Mouse (Mus musculus): ENCODE data around the gene Atp8a2. TPM values are rescaled to one million over a fixed set of nuclear protein-coding genes. Genes with fewer than 3 reads are reported as not detected.
"Not testable (repeated sequence)": the region's sequence is repeated elsewhere in the genome, so short reads cannot be mapped to it uniquely, and the experiment has no call there.

The Atp8a2 gene
- total RNA-seq, 2 experiments from 2014 or later, result 45.3 to 46.9 TPM

DNA sequence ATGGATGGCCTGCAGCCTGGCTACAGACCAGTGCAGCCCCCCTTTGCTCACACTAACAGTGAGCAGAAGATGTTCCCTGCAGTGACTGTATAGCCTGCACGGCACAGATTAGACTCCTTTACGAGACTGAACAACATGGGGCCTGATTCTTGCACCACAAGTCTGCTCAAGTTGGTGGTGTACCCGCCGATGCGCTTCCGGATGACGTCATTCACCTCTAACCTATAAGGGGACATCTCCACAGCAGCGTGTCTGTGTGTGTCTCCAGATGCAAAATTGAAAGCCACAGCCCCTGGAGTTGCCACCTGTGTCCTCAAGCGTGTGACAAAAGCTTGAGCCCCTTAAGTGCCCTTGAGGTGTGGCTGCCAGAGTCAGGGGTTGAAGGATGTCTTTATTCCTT, 566.9 kb downstream of the Atp8a2 start:
- Histone ChIP-seq H3K27ac (no peak overlapping the region), H3K4me3 (no peak overlapping the region)
- no peak for TF ChIP-seq CTCF (conservative IDR thresholded peaks at IDR 0.05)
- no peak for DNase-seq (ENCODE audit: low spot score in 2 of 2)

DNA sequence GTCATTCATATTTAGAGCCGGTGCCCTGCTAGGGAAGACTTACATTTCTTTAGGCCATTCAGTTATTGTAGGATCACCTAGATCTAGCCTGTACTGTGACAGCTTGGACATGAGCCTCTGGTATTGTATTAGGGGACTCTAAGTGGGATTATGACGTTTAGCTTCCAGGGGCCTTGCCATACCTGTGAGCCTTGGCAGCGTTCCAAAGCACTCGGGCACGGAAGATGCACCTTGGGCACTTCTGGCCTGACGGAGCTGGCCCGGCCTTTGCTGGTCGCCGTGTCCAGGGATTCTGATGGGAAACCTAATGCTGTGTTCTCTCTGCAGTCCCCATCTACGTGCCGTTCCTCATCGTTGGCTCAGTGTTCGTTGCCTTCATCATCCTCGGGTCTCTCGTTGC, 567.7 kb downstream of the Atp8a2 start:
- DNase-seq (ENCODE audit: low spot score in 2 of 2), result no peak
- no peak overlapping the region for H3K4me3 ChIP-seq

DNA sequence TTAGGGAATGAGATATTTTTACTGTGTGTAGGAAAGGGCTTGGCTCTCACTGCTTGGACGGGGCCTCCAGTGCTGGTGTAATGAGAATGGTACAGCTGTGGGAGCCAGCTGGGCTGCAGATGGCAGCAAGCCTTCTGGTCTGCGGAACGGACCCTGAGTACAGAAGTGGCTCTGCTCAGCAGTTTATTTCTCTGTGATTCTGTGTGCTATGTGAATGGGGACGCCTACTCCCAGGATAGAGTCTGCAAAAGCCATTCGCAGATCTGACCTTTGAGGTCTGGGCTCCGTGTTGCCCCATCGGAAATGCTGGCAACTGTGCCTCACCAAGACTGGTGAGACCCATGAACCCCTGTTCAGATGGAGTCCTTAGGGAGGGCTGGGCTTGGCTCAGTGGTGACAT, 569.2 kb downstream of the Atp8a2 start:
- no peak for DNase-seq (ENCODE audit: low spot score in 2 of 2)
- no peak for TF ChIP-seq CTCF (conservative IDR thresholded peaks at IDR 0.05)
- H3K27ac ChIP-seq, result no peak overlapping the region
- H3K4me3 ChIP-seq, result peak overlapping the region; percentile 4; the same call in 1 of the 2 replicates

More for the DNA sequence above, 567.7 kb downstream of the Atp8a2 start:
- no peak overlapping the region for H3K27ac ChIP-seq
- no peak for TF ChIP-seq CTCF (conservative IDR thresholded peaks at IDR 0.05)

DNA sequence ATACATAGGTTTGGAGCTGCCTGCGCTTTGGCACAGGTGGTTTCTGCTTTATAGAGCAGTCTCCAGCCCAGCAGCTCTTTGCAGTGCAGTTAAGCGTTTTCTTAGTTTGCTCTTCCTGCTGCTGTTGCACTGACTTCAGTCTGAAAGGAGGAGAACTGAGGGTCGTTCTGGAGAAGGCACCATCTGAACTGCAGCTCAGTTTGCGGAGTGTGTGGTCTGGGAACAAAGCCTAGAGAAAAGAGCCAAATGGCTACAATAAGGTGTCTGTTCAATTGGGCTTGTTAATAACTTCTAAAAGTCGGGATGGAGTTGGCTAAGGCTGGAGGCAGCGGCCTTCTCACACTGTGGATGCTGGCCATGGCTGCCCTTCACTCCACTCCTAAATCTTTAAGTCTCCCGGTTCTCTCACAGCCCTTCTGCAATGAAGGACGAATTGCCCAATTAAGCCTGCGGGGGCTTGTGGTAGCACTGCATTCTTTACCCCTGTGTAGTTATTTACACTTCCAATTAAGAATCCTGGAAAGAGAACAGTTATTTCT, 569.8 kb downstream of the Atp8a2 start:
- TF ChIP-seq CTCF (conservative IDR thresholded peaks at IDR 0.05), result no peak
- no peak for DNase-seq (ENCODE audit: low spot score in 2 of 2)
- H3K27ac ChIP-seq, result no peak overlapping the region
- H3K4me3 ChIP-seq, result peak overlapping the region; percentile 4; the same call in 1 of the 2 replicates

DNA sequence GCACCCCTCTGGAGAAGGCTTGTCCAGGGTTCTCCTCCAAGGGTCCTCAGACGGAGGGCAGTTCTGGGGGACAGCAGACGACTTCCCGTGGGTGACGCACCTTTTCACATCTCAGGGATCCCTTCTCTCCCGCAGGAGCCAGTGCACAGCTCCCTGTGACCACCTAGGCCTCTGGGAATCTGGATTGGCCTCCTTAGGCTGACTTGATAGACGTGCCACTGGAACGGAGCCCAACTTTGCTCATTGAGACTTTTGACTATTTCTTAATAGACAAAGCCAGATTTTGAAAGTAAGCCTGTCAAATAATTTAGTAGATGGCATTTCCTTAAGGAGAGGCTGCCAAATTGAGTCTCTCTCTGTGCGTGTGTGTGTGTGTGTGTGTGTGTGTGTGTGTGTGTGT, 570.3 kb downstream of the Atp8a2 start:
- TF ChIP-seq CTCF (conservative IDR thresholded peaks at IDR 0.05), result no peak
- Histone ChIP-seq H3K4me3 (peak overlapping the region; percentile 55), H3K27ac (no peak overlapping the region)
- DNase-seq (ENCODE audit: low spot score in 2 of 2), result no peak

DNA sequence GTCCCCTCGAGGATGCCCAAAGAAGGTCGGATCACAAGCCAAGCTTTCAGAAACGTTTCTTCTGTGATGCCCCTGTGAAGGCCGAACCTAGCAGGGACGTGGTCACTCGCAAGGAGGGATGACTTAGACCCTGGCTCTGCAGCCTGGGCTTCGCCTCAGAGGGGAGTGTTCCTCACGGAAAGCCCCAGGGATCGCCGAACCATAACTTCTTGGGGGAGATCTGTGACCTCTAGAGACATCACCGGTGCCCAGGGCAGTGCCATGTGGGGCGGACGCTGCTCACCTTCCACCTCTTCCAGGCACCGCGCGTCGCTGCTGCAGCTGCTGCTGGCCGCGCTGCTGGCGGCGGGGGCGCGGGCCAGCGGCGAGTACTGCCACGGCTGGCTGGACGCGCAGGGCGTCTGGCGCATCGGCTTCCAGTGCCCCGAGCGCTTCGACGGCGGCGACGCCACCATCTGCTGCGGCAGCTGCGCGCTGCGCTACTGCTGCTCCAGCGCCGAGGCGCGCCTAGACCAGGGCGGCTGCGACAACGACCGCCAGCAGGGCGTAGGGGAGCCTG, 571.1 kb downstream of the Atp8a2 start:
- H3K27ac ChIP-seq, result peak overlapping the region; percentile 4; the same call in 1 of the 2 replicates
- DNase-seq (ENCODE audit: low spot score in 2 of 2), result no peak
- peak overlapping the region; percentile 55 for H3K4me3 ChIP-seq
- TF ChIP-seq CTCF (conservative IDR thresholded peaks at IDR 0.05), result no peak

DNA sequence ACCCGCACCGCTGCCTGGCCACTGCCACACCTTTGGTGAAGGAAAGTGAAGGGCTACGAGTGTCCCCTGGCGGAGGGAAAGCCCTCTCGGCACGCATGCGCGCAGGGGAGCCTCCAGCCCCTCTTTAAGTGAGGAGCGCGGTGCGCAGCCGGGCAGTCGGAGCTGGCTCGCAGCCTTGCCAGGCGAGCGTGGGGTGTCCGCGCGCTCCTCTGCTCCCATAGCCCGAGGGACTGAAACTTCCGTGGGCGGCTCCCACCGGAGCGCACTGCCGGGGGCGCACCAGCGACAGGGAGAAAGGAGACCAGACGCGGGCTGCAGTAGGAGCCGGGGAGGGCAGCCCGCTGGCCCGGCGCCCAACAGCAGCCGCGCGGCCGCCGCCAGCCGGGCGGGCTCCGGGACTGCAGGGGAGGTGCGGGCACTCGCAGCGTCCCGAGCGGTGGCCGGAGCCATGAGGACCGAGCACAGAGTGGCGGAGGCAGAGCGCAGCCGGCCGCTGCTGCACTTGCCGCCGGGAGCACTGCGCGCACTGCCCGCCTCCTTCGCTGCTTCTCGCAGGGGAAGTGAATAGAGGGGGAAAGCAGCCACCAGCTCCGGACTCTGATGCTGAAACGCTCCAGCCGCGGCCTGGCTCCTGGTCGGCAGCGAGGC, 571.7 kb downstream of the Atp8a2 start, which contains the start of gene Shisa2:
Gene Shisa2 (plus strand): TSS at position 151 of the 648 bp plus-strand sequence.
- H3K4me3 ChIP-seq, result peak within 1 kb of the TSS; percentile 55
- TF ChIP-seq CTCF (conservative IDR thresholded peaks at IDR 0.05), result peak; percentile 63
- peak within 1 kb of the TSS; percentile 4; the same call in 1 of the 2 replicates for H3K27ac ChIP-seq
- peak; percentile 46 to 53 for DNase-seq (ENCODE audit: low spot score in 2 of 2)

DNA sequence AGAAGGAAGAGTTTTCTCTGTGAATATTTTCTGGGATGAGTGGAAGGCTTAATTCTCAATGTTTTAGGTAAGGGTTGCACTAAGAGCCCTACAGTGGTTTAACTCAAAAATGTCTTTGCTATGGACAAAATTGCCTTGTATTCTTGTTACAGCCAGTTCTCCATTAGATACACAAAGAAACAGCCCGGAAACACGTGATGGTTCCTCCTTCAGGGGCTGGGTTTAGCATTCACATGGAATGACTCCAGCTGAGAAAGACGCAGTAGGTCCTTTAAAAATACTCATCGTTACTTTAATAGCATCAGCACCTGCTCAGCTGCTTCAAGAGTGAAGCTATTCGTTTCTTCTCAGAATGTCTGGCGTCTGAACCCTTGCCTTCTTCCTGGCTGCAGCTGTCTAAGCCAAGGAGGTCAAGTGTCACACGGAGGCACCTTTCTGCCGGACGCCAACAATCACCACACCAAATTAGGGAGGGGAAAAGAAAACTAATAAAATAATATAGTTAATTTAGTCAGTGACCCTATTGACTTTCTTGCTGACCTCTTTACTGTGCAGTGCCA, 572.6 kb downstream of the Atp8a2 start:
- Histone ChIP-seq H3K27ac (no peak overlapping the region), H3K4me3 (no peak overlapping the region)
- TF ChIP-seq CTCF (conservative IDR thresholded peaks at IDR 0.05), result no peak
- DNase-seq (ENCODE audit: low spot score in 2 of 2), result no peak

DNA sequence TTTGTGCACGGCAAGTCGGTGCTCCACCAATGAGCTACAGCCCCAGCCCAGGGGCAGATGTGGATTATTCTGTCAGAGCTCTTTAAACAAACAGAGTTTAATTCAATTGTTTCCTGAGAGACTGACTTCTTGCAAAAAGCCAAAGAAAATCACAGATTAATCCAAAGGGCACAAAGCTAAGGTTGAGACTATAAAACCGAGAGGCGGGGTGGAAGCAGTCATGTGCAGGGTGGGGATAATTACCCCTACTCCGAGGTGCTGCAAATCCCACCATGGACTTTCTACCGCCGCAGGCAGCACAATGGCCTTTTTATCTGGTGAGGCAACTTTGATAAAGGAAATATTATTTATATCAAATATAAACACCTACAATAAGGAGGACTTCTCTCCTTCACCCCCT, 580.2 kb downstream of the Atp8a2 start:
- Histone ChIP-seq H3K4me3 (no peak overlapping the region), H3K27ac (no peak overlapping the region)
- no peak for TF ChIP-seq CTCF (conservative IDR thresholded peaks at IDR 0.05)
- DNase-seq (ENCODE audit: low spot score in 2 of 2), result no peak

DNA sequence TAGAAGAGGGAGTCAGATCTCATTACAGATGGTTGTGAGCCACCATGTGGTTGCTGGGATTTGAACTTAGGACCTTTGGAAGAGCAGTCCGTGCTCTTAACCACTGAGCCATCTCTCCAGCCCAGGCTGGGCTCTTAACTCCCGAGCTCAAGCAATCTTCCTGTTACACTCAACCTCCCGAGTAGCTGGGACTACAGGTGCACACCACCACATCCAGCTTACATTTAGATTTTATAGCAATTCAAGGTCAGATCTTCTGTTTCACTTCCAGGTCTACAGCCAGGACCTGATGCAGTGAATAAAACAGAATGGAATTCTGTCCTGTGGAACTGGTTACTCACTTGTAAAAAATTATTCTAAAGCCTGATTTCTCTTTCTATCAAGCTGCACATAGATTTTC, 582.8 kb downstream of the Atp8a2 start:
- DNase-seq (ENCODE audit: low spot score in 2 of 2); H3K4me3 ChIP-seq; H3K27ac ChIP-seq: not testable (repeated sequence)

DNA sequence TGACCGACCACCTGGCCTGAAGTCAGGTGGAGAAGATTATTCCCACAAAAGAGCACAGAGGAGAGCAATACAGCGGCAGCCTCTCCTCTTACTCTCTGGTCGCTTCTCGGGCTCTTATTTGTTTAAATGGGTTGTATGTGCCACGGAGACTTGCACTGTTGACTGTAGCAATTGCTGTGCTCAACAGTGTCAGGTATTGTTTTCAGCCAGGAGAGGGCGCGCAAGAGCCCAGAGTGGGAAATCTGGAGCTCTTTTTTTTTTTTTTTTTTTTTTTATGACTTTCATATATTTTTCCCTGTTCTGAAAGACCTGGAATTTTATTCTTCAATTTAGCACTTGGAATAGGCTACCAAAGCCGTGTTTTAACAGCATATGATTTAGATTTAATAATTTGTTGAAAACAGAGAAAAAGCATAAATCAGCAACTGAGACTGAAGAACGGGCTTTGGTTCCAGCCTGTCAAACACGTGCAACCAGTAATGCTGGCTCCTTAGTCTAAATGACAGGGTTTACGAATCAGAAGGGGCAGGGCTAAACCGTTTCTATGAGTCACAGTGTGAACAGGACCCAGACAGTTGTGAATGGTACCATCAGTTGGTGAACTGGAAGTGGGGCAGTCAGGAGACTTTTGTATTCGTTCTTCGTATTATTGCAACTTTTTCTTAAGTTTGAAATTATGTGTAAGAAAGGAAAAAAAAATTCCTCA, 583.9 kb downstream of the Atp8a2 start:
- peak; percentile 87 for TF ChIP-seq CTCF (conservative IDR thresholded peaks at IDR 0.05)
- peak in 1 of 2 experiments; percentile 74 for DNase-seq (ENCODE audit: low spot score in 2 of 2)
- H3K27ac ChIP-seq, result no peak overlapping the region
- no peak overlapping the region for H3K4me3 ChIP-seq

DNA sequence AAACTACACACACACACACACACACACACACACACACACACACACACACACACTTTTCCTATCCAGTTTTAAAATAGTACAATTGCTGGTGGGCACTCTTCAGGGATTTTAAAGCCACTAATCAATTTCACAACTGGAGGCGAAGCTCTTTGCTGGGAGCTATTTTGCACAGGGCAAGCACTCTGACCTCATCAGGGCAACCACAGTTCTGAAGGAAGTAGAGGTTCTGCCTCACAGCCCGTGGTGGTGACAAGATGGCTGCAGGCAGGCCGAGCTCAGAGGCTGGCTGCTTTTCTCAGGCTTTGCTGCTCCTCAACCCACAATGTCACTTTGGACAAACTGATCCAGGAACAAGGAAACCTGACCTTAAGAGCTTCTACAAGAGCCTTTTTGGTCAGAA, 590.0 kb downstream of the Atp8a2 start:
- no peak overlapping the region for H3K27ac ChIP-seq
- DNase-seq (ENCODE audit: low spot score in 2 of 2), result no peak
- TF ChIP-seq CTCF (conservative IDR thresholded peaks at IDR 0.05), result no peak

More for the DNA sequence above, 590.0 kb downstream of the Atp8a2 start:
- no peak overlapping the region for H3K4me3 ChIP-seq

Data from layer of hippocampus, adult 2 months (tissue).